Mouse (Mus musculus): ENCODE data around the gene Tspear.

DNA sequence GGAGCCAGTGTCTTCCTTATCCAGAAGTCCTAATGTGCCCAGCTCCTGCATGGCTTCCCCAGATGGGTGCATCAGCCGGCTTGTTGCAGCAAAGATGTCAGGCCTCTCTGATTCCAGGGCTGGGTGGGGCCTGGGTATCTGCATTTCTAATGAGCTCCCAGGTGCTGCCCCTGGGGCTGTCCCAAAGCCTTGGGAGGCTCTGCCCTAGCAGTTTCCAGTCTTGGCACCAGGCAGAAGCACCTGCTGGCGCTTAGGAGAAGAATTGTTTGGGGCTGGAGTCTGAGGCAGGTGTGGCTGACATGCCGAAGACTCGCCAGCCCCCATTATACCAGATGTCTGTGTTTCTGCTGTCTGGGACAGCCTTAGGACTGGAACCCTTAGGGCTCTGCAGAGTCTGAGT, 15.7 kb upstream of the Tspear start:
- TF ChIP-seq POLR2A (IDR thresholded peaks at IDR 0.05; ENCODE audit: extremely low read depth, insufficient read depth, low read length) (no peak), CTCF (IDR thresholded peaks at IDR 0.05; ENCODE audit: low read depth, low read length) (no peak)
